Mouse (Mus musculus) embryonic fibroblast, embryonic 13.5 days (primary cell): Measurements from ENCODE around the gene Gm28044. TPM values are rescaled to one million over a fixed set of nuclear protein-coding genes. Genes with fewer than 3 reads are reported as not detected.
"Not testable (repeated sequence)": the region's sequence is repeated elsewhere in the genome, so short reads cannot be mapped to it uniquely, and the experiment has no call there.

Experiments
- H3K27ac ChIP-seq: 2 replicates; pipeline ENCODE4 v1.5.1; 2012; ENCODE audit warnings: low read length, control low read depth, inconsistent platforms; ENCODE audit not compliant: insufficient read depth
- H3K4me1 ChIP-seq: 2 replicates; pipeline ENCODE4 v1.6.1; 2011; ENCODE audit warnings: low read length; ENCODE audit not compliant: control insufficient read depth, insufficient read depth
- H3K4me3 ChIP-seq: 2 replicates; pipeline ENCODE4 v1.5.1; 2011; ENCODE audit warnings: mild to moderate bottlenecking, control low read depth, low read length; ENCODE audit not compliant: insufficient read depth
- CTCF ChIP-seq: IDR thresholded peaks from 2 replicates; pipeline ENCODE4 v1.5.1; 2011; ENCODE audit warnings: mild to moderate bottlenecking, control low read depth, low read length, moderate library complexity, borderline replicate concordance; ENCODE audit not compliant: insufficient read depth
- POLR2A ChIP-seq: IDR thresholded peaks from 2 replicates; pipeline ENCODE4 v1.6.1; 2011; ENCODE audit warnings: low read depth, mild to moderate bottlenecking, control low read depth, low read length, moderate library complexity
- polyA plus RNA-seq: library from polyadenylated mRNA; stranded (reverse); fragments of >200 nt; gene quantifications from 2 replicates; pipeline ENCODE4 v1.2.4, GENCODE M21; 2011; ENCODE audit warnings: low read depth; ENCODE audit not compliant: missing spikeins, insufficient read length

The Gm28044 gene
- polyA plus RNA-seq, 1 experiment, result not detected

DNA sequence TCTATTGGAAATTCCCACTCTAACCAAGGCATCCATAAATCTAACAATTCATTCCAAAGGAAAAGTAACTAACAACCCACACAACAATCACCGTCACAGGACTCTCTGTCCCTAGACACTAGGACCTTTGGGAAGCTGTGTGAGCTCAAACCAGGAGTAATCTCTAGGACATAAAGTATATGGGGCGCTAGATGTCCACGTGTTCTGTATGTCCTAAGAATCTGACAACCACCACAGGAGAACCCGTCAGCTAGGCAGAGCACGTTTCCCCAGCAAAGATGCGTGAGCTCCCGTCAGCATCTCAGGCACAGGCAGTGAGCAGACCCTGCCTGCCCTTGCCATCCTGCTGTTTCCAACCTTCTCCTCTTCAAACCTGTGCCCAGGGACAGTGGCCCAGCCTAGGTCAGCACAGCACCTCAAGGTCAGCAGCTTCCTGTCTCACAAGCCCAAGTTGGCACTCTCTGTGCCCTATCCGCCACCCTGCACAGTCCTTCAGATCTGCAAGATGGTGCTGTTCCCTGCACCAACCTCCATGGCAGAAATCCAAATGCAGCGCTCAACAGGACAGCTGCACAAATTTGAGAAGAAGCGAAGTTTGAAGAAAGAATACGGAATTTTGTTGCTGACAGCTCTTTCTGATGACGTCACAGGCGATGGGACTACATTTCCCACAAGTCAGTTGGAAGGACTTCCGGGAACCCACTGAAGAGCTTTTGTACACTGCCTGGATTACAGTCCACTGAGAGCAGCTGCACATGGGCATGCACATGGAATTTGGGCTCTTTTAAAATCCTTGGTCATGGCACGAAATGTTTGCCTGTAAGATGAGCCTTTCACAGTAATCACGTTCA is 54.3 kb downstream of the Gm28044 start, which contains the start of gene Zfp457:
TSS of gene Zfp457 (minus strand) at position 664 of the 851 bp plus-strand sequence.
- TF ChIP-seq POLR2A, result peak; percentile 87
- no peak for TF ChIP-seq CTCF
- peak within 1 kb of the TSS; percentile 55 for H3K4me3 ChIP-seq
- H3K4me1 ChIP-seq, result peaks cover 2% of the 10 kb centered on the region; the same call in 1 of the 2 replicates
- H3K27ac ChIP-seq, result no peak within 1 kb of the TSS

- H3K27ac ChIP-seq, result no peak within 1 kb of the TSS
- no peaks in the 10 kb centered on the region for H3K4me1 ChIP-seq
- no peak for TF ChIP-seq POLR2A
- TF ChIP-seq CTCF, result no peak
- no peak within 1 kb of the TSS for H3K4me3 ChIP-seq
These were observed 82.0 kb downstream of the Gm28044 start, which contains the start of gene Zfp458 for GRCm38 (mm10) chr13:67278314-67278713. TSS of gene Zfp458 (minus strand) at chr13:67278466.

DNA sequence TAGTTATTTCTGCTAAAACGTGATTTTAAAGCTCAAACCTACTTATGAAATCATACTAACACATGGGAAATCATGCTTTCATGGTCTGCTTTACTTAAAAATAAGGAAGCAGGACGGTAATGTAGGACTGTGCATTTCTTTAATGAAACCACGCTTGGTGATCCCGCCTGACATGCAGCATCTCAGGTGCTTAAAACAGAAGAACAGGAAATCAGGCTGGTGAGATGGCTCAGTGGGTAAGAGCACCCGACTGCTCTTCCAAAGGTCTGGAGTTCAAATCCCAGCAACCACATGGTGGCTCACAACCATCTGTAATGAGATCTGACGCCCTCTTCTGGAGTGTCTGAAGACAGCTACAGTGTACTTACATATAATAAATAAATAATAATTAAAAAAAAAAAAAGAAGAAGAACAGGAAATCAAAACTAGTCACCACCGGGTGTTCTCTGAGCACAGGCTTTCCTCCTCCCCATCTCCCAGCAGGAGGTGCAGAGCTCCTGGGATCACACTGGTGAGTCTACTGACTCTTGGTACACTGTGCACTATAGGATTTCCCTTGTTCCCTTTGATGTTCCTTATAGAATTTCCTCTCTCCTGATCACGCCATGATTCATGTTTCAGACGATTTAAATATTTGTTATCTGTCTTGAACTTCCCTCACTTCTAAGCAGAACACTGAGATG is 90.8 kb downstream of the Gm28044 start:
- H3K4me3 ChIP-seq, result peak overlapping the region; percentile 80
- not testable (repeated sequence) for H3K4me1 ChIP-seq, H3K27ac ChIP-seq

- no peak overlapping the region for H3K27ac ChIP-seq
- peak overlapping the region; percentile 80 for H3K4me3 ChIP-seq
- H3K4me1 ChIP-seq, result no peaks in the 10 kb centered on the region
- peak; percentile 56 for TF ChIP-seq POLR2A
- no peak for TF ChIP-seq CTCF
These were observed 91.6 kb downstream of the Gm28044 start for GRCm38 (mm10) chr13:67268568-67269369.

Other genes starting within 250 kb of the Gm28044 start
- 0.43 and 0.98 TPM in 2 replicates for gene Rslcan18, start 244.3 kb downstream of the Gm28044 start, polyA plus RNA-seq
- 2.3 and 4.2 TPM in 2 replicates for gene Zfp759, start 238.9 kb downstream of the Gm28044 start, polyA plus RNA-seq
- 6.5 and 7.3 TPM in 2 replicates for gene Rsl1, start 187.4 kb downstream of the Gm28044 start, polyA plus RNA-seq
- gene Zfp455, start 166.0 kb downstream of the Gm28044 start, polyA plus RNA-seq, result 1.2 and 1.5 TPM in 2 replicates
- 3.3 and 4.6 TPM in 2 replicates for gene Zfp458, start 82.1 kb downstream of the Gm28044 start, polyA plus RNA-seq
- 0.57 and 1.6 TPM in 2 replicates for gene Zfp457, start 54.1 kb downstream of the Gm28044 start, polyA plus RNA-seq
- 6.4 and 8.6 TPM in 2 replicates for gene Zfp595, start 28.0 kb downstream of the Gm28044 start, polyA plus RNA-seq
- 1.8 and 2.7 TPM in 2 replicates for gene Zfp953, start 69 bp upstream of the Gm28044 start, polyA plus RNA-seq
- 2.3 and 2.4 TPM in 2 replicates for gene Gm28041, start 15.2 kb upstream of the Gm28044 start, polyA plus RNA-seq
- gene Zfp456, start 15.3 kb upstream of the Gm28044 start, polyA plus RNA-seq, result 1.1 and 3.9 TPM in 2 replicates
- gene Zfp429, start 39.3 kb upstream of the Gm28044 start, polyA plus RNA-seq, result 6.0 and 11.7 TPM in 2 replicates
- 0.30 TPM in 1 of 2 replicates, not detected in the other for gene Zfp459, start 60.9 kb upstream of the Gm28044 start, polyA plus RNA-seq
- gene Zfp874a, start 91.1 kb upstream of the Gm28044 start, polyA plus RNA-seq, result 12.8 and 13.8 TPM in 2 replicates
- 7.3 and 8.1 TPM in 2 replicates for gene Zfp874b, start 123.7 kb upstream of the Gm28044 start, polyA plus RNA-seq
- 6.7 and 7.6 TPM in 2 replicates for gene Zfp58, start 140.0 kb upstream of the Gm28044 start, polyA plus RNA-seq
- gene Gm26965, start 165.6 kb upstream of the Gm28044 start, polyA plus RNA-seq, result 1.5 TPM in 1 of 2 replicates, not detected in the other
- gene Zfp87, start 165.6 kb upstream of the Gm28044 start, polyA plus RNA-seq, result 13.1 and 15.2 TPM in 2 replicates
- gene Zfp748, start 193.3 kb upstream of the Gm28044 start, polyA plus RNA-seq, result 5.6 and 7.6 TPM in 2 replicates
- gene Zfp729b, start 249.2 kb upstream of the Gm28044 start, polyA plus RNA-seq, result 6.1 and 7.0 TPM in 2 replicates